Mouse (Mus musculus) kidney, embryonic 14.5 days (tissue): Measurements from ENCODE around the gene Fgf16. TPM values are rescaled to one million over a fixed set of nuclear protein-coding genes. Genes with fewer than 3 reads are reported as not detected.

Experiments used
- ATAC-seq: fragments of 200-750 bp; cut with Nextera tagmentation; 2 replicates; pipeline ENCODE4 v1.8.0; 2017; ENCODE audit warnings: moderate number of reproducible peaks, mild to moderate bottlenecking, moderate TSS enrichment, moderate library complexity; ENCODE audit not compliant: low FRiP score, low TSS enrichment
- H3K27ac ChIP-seq: fragments of 300-500 bp; sonication (generic); 2 replicates; pipeline ENCODE4 v1.5.1; 2014; ENCODE audit warnings: low read depth, mild to moderate bottlenecking, low read length, moderate library complexity, mixed read lengths
- H3K27me3 ChIP-seq: fragments of 300-500 bp; sonication (generic); 2 replicates; pipeline ENCODE4 v1.6.1; 2014; ENCODE audit warnings: mild to moderate bottlenecking, low read length; ENCODE audit not compliant: control insufficient read depth, insufficient read depth
- H3K36me3 ChIP-seq: fragments of 300-500 bp; sonication (generic); 2 replicates; pipeline ENCODE4 v1.6.1; 2014; ENCODE audit warnings: low read length, mixed read lengths; ENCODE audit not compliant: control insufficient read depth, insufficient read depth
- H3K4me1 ChIP-seq: fragments of 300-500 bp; sonication (generic); 2 replicates; pipeline ENCODE4 v1.6.1; 2014; ENCODE audit warnings: low read length, mixed read lengths; ENCODE audit not compliant: control insufficient read depth, insufficient read depth
- H3K4me2 ChIP-seq: fragments of 300-500 bp; sonication (generic); replicated peaks from 2 replicates; pipeline ENCODE4 v1.6.1; 2014; ENCODE audit warnings: low read depth, mild to moderate bottlenecking, low read length
- H3K4me3 ChIP-seq: fragments of 300-500 bp; sonication (generic); 2 replicates; pipeline ENCODE4 v1.5.1; 2014; ENCODE audit warnings: mild to moderate bottlenecking, low read length
- H3K9ac ChIP-seq: fragments of 300-500 bp; sonication (generic); 2 replicates; pipeline ENCODE4 v1.6.1; 2014; ENCODE audit warnings: low read depth, mild to moderate bottlenecking, low read length, moderate library complexity
- H3K9me3 ChIP-seq: fragments of 300-500 bp; sonication (generic); 2 replicates; pipeline ENCODE4 v1.6.1; 2016; ENCODE audit warnings: low read length; ENCODE audit not compliant: control insufficient read depth
- WGBS: fragments of 180-500 bp; shearing (Covaris S2); extraction: QIAGEN DNeasy Blood & Tissue Kit; methylation state at CpG from one replicate; pipeline ENCODE4 v1.1.7; 2014; 5-methylcytosine and 5-hydroxymethylcytosine counted together
- polyA plus RNA-seq: library from polyadenylated mRNA; unstranded; fragments of >200 nt; fragmentation: Nextera tagmentation; extraction: Ambion mirVana; gene quantifications from 2 replicates; pipeline ENCODE4 v1.2.1, GENCODE M21; 2014

Fgf16 gene
- polyA plus RNA-seq, 1 experiment from 2014 or later = not detected

DNA sequence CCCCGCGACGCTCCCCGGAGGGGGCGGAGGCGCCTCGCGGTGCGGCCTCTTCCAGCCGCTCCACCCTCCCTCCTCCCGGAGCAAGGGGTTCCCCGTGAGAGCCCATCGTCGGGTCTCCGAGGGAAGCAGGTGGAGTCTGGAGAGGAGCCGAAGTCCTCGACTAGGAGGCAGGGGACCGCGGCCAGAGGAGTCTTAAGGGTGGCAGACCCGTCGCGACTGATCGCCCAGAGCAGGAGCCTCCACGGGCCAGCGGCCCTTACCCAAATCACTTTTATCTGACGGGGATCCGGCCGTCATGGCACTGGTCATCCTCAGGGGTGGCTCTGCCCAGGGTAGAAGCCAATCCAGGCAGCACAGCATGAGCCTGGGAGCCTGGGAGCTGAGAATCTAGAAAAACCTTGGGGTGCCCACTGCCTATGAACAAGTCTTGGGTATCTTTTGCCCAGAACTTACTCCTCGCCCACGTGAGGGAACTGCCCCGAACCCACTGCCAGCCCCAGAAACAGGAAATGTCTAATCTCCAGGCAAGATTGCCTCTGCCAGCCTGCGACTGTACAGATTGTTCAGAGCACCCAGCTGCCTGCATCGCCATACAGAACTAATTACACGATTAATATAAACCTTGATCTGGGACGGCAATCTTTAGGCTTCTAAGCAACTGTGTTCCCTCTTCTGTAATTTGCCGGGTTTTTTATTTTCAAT, 1.1 kb downstream of the Fgf16 start:
- Histone ChIP-seq H3K9me3 (no peaks in the 10 kb centered on the region), H3K4me3 (peak overlapping the region; percentile 37), H3K27ac (no peak overlapping the region), H3K36me3 (no peaks in the 10 kb centered on the region), H3K4me1 (no peaks in the 10 kb centered on the region), H3K9ac (no peak overlapping the region), H3K4me2 (peak overlapping the region; percentile 55), H3K27me3 (peaks cover 36% of the 10 kb centered on the region)
- WGBS = 30% methylated on average over 28 of the region's 36 CpGs
- ATAC-seq = peak; percentile 48; the same call in 1 of the 2 replicates

DNA sequence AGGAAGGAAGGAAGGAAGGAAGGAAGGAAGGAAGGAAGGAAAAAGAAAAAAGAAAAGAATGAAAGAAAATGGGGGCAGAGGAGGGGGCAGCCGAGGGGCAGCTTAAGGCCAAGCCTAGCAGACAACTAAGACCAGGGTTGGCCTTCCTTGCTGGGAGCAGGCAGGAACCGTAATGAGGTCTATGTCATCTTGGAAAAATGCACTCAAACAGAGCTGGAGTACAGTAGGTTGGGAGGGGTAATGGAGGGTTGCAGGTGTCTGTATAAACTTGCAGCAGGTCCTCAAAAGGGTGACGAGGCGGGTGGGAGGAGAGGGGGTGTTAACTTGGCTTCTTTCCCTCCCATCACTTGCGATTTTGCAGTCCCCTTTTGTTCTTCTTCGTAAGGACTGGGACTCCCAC, 1.9 kb downstream of the Fgf16 start:
- no peaks in the 10 kb centered on the region for H3K4me1 ChIP-seq
- no peak overlapping the region for H3K27ac ChIP-seq
- H3K36me3 ChIP-seq = no peaks in the 10 kb centered on the region
- no peak overlapping the region for H3K4me2 ChIP-seq
- no peaks in the 10 kb centered on the region for H3K9me3 ChIP-seq
- ATAC-seq = no peak
- H3K4me3 ChIP-seq = no peak overlapping the region
- H3K27me3 ChIP-seq = peaks cover 36% of the 10 kb centered on the region
- 50% methylated on average over 6 of the region's 6 CpGs for WGBS
- no peak overlapping the region for H3K9ac ChIP-seq

DNA sequence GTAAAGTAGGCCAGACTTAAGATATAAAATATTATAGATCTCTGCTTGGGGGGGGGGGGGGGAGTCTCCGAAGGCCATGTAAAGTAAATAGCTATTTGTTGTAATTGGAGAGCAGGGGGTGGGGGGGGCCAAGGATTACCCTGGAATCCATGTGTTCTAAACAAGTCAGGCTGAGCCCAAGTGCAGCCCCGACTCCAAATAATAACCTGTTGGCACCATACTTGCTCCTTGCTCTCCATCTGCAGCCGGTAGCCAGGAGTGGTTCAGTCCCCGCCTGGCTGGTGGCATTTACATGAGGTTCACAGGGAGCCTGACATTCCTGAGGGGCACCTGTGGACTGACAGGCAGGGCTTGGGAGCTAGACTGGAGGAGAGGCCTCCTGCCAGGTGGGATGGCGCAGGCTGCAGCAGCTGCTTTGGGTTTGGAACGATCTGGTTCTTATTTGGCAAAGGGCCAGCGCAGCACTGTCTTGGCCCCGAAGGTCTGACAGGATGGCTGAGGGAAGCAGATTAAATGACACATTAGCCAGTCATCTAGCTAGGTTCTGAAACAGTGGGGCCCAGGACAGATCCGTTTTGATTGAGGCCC, 3.2 kb downstream of the Fgf16 start:
- Histone ChIP-seq H3K4me3 (no peak overlapping the region), H3K36me3 (no peaks in the 10 kb centered on the region), H3K9ac (no peak overlapping the region), H3K27ac (no peak overlapping the region), H3K27me3 (peaks cover 36% of the 10 kb centered on the region), H3K4me1 (no peaks in the 10 kb centered on the region), H3K9me3 (no peaks in the 10 kb centered on the region), H3K4me2 (no peak overlapping the region)
- ATAC-seq = peak; percentile 18
- 40% methylated on average over 9 of the region's 9 CpGs for WGBS

DNA sequence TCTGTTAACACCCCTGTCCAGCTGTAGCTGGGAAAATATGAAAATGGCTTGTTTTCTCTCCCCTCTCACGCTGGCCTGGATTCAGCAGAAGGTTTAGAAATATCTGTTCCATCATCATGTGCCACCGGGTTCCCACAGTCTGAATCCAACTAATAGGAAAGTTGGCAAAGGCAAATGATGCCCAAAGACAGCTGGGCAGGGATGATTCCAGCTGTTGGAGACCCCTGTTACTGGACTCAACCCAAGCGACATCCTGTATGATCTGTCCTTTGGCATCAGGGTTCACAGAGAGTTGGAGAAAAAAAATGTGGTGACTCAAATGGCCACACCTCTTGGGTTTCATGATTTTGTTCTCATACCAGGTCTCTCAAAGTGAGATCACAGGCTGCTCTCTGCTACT, 3.9 kb downstream of the Fgf16 start:
- no peaks in the 10 kb centered on the region for H3K4me1 ChIP-seq
- H3K4me2 ChIP-seq = no peak overlapping the region
- 80% methylated on average over 3 of the region's 3 CpGs for WGBS
- ATAC-seq = no peak
- peaks cover 29% of the 10 kb centered on the region for H3K27me3 ChIP-seq
- H3K4me3 ChIP-seq = no peak overlapping the region
- H3K36me3 ChIP-seq = no peaks in the 10 kb centered on the region
- no peaks in the 10 kb centered on the region for H3K9me3 ChIP-seq
- H3K27ac ChIP-seq = no peak overlapping the region
- no peak overlapping the region for H3K9ac ChIP-seq

DNA sequence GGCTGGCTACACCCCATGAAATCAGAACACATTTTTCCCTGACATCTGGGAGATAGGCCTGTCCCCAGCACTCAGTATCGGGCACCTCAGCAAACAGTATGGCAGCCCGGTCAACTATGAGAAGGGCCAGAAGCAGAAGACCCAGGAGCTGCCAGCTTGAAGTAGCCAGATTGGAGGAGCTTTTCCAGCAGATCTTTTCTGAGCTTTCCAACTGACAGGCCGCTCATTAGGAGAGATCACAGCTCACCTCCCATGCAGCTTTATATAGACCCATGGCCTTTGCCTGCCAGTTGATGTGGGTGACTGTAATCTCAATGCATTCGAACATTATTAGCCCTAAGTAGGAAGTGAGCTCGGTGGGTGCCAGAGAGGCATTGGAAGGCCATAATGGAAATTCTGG, 9.2 kb downstream of the Fgf16 start:
- 92% methylated on average over 5 of the region's 5 CpGs for WGBS
- H3K27ac ChIP-seq = no peak overlapping the region
- no peaks in the 10 kb centered on the region for H3K4me1 ChIP-seq
- H3K4me3 ChIP-seq = no peak overlapping the region
- no peak overlapping the region for H3K4me2 ChIP-seq
- no peaks in the 10 kb centered on the region for H3K9me3 ChIP-seq
- ATAC-seq = no peak
- H3K9ac ChIP-seq = no peak overlapping the region
- H3K36me3 ChIP-seq = no peaks in the 10 kb centered on the region
- no peaks in the 10 kb centered on the region; the same call in 1 of the 2 replicates for H3K27me3 ChIP-seq

DNA sequence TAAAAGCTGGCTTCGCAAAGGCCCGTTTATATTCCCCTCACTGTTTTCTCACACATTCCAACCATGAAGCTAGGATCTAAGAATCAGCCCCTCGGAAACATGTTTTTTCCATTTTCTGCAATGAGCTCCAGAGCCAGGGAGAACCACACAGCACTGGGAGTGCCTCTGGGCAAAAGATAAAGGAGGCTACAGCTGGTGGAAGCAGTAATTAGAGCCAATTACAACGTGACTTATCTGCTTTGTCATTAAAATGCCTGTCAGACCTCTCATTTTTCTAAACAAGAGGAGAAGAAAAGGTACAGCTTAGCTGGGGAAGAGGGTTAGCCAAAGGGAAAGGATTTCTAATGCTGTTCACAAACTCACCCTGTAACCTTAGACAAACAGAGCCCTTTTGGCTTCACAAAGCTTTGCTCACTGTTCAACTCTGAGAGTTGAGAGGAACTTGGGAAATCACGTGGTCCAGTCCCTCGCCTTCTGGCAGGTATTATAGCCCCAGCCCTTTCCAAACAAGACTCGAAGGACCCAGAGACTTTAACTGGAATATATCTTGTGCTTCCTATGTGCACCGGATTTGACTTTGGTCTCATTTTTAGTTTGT, 30.8 kb downstream of the Fgf16 start:
- no peaks in the 10 kb centered on the region for H3K4me1 ChIP-seq
- 61% methylated on average over 8 of the region's 8 CpGs for WGBS
- no peak for ATAC-seq

DNA sequence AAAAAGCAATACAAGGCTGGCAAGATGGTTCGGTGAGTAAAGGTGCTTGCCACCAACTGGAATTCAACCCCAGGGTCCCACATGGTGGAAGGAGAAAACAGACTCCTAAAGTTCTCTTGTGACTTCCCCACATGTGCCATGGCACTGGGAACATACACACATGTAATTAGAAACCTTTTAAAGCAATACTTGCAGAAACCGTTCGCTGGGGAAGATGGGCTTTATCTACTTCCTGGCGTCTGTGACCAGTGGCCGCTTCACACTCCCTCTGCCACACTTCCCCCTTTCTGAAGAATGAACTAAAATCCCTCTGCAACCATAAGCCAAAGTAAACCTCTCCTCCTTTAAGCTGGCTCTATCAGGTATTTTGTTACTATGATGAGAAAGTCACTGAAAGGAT, 60.4 kb downstream of the Fgf16 start:
- peaks cover 34% of the 10 kb centered on the region for H3K36me3 ChIP-seq
- no peak for ATAC-seq
- H3K4me2 ChIP-seq = no peak overlapping the region
- no peak overlapping the region for H3K4me3 ChIP-seq
- 88% methylated on average over 5 of the region's 5 CpGs for WGBS
- no peak overlapping the region for H3K9ac ChIP-seq
- no peaks in the 10 kb centered on the region for H3K27me3 ChIP-seq
- no peaks in the 10 kb centered on the region for H3K4me1 ChIP-seq
- H3K27ac ChIP-seq = no peak overlapping the region
- no peaks in the 10 kb centered on the region for H3K9me3 ChIP-seq

More for the DNA sequence above, 30.8 kb downstream of the Fgf16 start:
- no peak overlapping the region for H3K4me2 ChIP-seq
- no peaks in the 10 kb centered on the region for H3K9me3 ChIP-seq
- no peak overlapping the region for H3K27ac ChIP-seq
- 0 out of 2 replicates have a peak, but pooled peaks cover 2% of the 10 kb centered on the region for H3K27me3 ChIP-seq
- no peak overlapping the region for H3K4me3 ChIP-seq
- H3K9ac ChIP-seq = no peak overlapping the region
- peaks cover 3% of the 10 kb centered on the region; the same call in 1 of the 2 replicates for H3K36me3 ChIP-seq
